Mouse (Mus musculus): ENCODE data around the gene Brwd1.
"Not testable (repeated sequence)": the region's sequence is repeated elsewhere in the genome, so short reads cannot be mapped to it uniquely, and the experiment has no call there.

The Brwd1 gene

GRCm38 (mm10) chr16:96082301-96083178, at the start of gene Brwd1:
Gene Brwd1 (minus strand): TSS chr16:96082526.
- DNase-seq = peak; percentile 88

DNA sequence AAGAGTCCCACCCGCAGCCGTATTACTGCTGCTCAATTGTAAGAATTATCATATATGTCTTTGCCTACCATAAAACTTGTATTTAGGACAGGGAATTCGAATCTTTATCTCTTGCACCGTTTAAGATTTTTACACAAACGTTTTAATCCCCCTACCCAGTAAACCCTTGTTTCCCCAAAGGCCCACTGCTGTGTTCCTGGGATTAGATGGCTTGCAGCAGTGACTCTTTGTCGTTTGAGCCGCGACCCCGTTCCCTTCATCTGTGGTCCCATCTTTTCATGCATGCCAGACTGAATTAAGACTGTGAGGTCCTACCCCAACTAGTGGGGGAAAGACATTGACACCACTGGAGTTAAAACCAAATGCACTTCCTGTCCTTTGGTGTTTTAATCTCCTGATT, 46.1 kb upstream of the Brwd1 start:
- no peak for DNase-seq

GRCm38 (mm10) chr16:96127657-96128344, 45.5 kb upstream of the Brwd1 start, which contains the start of gene Hmgn1:
Gene Hmgn1 (minus strand): TSS chr16:96127729.
- DNase-seq = peak; percentile 98

GRCm38 (mm10) chr16:96127288-96127656, 44.9 kb upstream of the Brwd1 start:
- no peak for DNase-seq

GRCm38 (mm10) chr16:96126684-96127171, 44.4 kb upstream of the Brwd1 start:
- peak; percentile 19 for DNase-seq

- DNase-seq = no peak
Measured at GRCm38 (mm10) chr16:96120022-96120623, 37.8 kb upstream of the Brwd1 start.

DNA sequence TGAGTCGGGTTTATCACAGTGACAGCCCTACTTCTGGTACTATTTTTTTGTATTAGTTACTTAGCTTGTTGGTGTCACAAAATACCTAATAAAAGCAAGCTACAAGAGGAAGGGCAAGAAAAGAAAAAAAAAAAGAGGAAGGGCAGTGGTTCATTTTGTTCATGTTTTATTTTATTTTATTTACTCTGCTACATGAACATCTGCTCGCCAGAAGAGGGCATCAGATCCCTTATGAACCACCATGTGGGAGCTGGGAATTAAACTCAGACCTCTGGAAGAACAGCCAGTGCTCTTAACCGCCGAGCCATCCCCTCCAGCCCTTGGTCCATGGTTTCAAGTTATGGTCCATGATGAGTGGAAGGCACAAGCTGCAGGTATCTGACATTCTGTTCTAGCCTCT, 32.4 kb upstream of the Brwd1 start:
- no peak for DNase-seq

DNA sequence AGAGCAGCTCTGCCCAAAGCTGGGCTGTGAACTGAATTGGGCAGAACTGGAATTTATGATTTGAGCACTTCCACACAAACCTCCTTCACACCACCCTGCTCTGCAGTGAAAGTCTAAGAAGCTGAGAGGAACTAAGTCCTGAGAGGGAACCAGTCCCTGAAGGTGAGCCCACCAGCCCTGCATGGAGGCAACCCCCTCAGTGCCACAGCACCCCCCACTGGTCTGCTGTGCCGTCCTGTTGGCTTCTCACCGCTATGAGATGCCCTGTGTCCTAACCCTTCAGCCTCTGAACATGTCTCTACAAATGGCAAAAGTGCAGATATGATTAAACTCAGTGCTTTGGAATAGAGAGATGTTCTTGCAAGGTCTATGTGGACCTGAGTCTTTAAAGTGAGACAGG, 30.4 kb upstream of the Brwd1 start:
- DNase-seq = no peak

DNA sequence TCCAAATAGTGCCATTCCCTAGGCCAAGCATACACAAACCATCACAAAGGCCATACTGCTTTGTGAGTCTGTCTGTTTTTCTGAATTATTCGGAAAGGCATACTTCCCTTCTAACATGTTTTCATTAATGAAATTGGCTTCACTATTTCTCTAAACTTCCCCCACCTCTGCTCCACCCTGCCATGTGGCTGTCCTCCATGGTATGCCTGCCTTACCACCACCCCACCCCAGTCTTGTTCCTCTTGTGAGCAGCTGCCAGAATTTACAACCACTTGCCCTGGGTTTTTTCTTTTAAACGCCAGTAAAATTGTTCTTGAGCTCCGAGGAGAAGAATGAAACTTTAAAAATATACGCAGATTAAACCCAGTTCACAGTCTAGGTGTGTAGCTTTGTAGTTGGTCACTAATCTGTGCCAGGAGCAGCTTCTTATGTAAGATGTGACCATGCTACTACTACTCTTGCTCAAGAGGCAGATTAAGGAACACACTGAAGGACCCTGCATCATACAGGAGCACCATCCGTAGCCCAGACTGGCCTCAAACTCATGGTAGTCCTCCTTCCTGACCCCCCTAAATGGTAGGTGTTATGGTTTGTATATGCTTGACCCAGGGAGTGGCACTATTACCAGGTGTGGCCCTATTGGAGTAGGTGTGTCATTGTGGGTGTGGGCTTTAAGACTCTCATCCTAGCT, 28.5 kb upstream of the Brwd1 start:
- no peak for DNase-seq

DNA sequence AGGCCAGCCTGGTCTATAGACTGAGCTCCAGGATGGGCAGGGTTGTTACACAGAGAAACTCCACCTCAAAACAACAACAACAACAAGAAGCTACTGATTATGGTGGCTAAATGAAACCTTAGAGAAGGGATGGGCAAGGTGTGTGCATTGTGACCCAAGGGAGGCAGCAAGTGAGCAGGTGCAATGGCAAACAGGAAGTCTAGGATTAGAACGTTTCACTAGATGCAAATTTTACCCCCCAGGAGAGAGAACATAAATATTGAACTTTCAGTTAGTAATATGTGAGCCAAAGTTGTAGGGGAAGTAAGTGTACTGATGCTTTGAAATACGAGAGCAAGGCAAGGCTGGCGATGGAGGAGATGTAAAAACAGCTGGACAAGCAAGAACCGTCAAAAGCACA, 27.3 kb upstream of the Brwd1 start:
- no peak for DNase-seq

- no peak for DNase-seq
Measured at GRCm38 (mm10) chr16:96103036-96103435, 20.7 kb upstream of the Brwd1 start.

DNA sequence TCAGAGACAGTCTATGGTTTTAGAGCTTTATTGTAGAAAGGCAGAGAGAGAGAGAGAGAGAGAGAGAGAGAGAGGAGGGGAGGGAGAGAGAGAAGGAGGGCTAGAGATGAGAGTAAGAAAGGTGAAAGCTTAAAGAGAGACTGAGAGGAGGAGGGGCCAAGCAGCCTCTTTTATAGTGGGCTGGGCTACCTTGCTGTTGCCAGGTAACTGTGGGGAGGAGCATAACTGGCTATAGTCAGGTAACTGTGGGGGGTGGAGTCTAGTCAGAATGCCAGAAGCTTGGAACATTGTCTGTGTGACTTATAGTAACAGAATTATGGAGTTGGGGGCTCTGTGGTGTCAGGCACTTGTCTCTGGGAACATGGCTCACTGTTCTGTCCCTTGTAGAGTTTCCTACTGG, 15.5 kb upstream of the Brwd1 start:
- not testable (repeated sequence) for DNase-seq

- DNase-seq = no peak
Measured at GRCm38 (mm10) chr16:96095966-96096365, 13.6 kb upstream of the Brwd1 start.

- no peak for DNase-seq
Measured at GRCm38 (mm10) chr16:96091515-96092504, 9.5 kb upstream of the Brwd1 start.

GRCm38 (mm10) chr16:96088120-96088519, 5.8 kb upstream of the Brwd1 start:
- DNase-seq = no peak

DNA sequence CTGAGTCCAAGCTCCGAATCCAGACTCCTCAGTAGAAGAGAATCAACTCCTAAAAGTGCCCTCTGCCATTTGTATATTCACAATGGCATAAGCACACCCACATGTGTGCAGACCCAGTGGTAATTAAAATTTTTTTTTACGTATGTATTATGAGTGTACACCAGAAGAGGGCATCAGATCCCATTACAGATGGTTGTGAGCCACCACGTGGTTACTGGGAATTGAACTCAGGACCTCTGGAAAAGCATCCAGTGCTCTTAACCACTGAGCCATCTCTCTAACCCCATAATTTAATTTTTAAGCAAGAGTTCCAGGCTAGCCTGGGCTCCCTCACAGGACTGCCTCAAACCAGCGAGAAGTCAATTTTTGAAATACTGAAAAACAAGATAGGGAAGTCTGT, 5.1 kb upstream of the Brwd1 start:
- no peak for DNase-seq

- DNase-seq = no peak
Measured at GRCm38 (mm10) chr16:96087001-96087400, 4.7 kb upstream of the Brwd1 start.

DNA sequence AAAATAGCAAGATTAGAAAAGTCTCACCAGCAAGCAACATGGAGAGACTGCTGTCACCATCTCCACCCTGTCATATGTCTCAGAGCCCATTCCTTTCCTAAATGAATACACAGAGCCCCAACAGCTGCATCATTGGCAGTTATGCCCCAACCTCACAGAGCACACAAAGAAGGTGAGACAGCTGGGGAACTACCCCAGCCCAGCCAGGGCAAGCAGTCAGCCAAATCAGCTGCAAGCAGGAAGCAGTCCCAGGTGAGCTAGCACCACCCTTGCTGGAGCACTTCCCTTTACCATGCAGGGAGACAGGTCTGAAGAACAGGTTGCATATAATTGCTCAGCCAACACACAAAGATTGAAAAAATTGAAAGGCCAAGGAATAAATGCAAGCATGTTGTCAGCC, 3.3 kb upstream of the Brwd1 start:
- no peak for DNase-seq

DNA sequence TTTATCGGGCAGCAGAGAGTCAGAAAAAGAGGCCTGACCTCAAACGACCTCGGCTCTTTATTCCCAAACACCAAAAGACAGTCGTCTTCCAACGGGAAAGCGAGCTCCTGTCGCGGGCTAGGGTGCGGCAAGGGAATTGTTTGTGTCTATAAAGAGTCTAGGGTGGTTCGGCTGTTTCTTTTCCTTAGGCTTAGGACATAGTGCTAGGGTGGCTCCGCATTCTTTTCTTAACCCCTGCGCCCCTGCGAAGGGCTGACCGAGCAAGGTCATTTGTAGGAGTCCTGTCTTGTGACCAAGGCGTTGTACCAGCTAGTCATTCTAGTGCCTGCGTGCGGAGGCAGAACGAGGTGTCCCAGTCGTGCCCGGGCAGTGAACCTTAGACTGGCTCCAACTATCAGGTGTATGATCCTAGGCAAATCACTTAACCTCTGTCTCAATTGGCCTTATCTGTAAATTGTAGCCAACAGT, 887 bp upstream of the Brwd1 start:
- peak; percentile 83 for DNase-seq

DNA sequence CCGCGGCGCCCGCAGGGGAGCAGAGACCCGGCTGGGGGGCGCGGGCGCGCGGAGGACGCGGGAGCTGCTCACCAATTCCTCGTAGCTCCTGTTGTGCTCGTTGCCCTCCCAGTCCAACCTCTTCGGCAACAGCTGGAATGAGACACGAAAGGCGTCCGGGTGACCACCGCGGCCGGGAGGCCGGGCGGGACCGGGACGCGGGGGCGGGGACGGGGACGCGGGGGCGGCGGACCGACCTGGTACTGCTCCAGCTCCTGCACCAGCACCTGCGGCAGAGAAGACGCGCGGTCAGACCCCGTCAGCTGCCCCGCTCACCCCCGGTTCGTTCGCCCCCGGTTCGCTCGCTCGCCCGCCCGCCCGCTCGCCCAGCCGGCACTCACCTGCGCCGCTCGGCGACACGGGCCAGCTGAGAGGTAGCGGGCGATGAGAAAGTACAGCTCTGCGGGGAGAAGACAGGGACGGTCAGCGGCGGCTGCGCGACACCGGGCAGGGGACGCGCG, 534 bp downstream of the Brwd1 start:
- DNase-seq = peak; percentile 74

- DNase-seq = peak; percentile 92
Measured at GRCm38 (mm10) chr16:96081331-96081730, 995 bp downstream of the Brwd1 start.
